Mouse (Mus musculus) urinary bladder, postnatal 0 days (tissue): ENCODE data around the gene Rnf212. TPM values are rescaled to one million over a fixed set of nuclear protein-coding genes. Genes with fewer than 3 reads are reported as not detected.

Experiments
- polyA plus RNA-seq: library from polyadenylated mRNA; unstranded; fragments of >200 nt; fragmentation: Nextera tagmentation; extraction: Ambion mirVana; gene quantifications from 2 replicates; pipeline ENCODE4 v1.2.1, GENCODE M21; 2015

Gene Rnf212
- 17.9 and 19.0 TPM in 2 replicates for polyA plus RNA-seq

DNA sequence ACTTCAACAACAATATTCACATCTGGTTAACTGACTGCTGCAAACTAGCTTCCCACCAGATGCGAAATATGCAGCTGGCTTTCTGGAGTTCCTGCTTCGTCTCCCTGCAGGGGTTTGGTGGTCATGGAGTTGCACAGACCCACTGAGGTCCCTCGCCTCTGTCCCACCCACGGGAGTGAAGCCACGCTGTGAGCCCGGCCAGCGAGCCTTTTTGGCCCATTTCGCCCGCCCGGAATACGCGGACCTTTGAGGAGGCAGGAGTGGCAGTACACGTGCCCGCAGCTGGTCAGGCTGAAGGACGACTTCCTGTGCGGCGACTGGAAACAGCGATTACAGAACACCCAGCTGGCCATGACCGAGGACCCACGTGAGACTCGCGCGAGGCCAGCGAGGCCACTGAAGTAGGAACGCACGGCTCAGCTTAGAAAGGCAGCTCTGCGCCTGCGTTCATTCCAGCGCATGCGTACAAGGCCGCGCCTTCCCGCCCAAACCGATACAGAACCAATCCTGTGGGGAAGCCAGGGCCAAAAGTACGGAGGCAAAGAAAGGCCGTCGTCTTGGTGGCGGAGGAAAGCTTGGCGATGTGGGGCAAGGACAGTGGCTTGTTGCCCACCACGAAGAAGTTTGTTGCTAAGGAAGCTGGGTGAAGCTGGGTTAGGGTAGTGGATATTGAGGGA, at the start of gene Rnf212:
TSS of gene Rnf212 (minus strand) at position 353 of the 677 bp plus-strand sequence.

GRCm38 (mm10) chr5:108808750-108809149, 34.0 kb upstream of the Rnf212 start, which contains the start of gene Vmn2r8:
Gene Vmn2r8 (minus strand): TSS chr5:108808850.

DNA sequence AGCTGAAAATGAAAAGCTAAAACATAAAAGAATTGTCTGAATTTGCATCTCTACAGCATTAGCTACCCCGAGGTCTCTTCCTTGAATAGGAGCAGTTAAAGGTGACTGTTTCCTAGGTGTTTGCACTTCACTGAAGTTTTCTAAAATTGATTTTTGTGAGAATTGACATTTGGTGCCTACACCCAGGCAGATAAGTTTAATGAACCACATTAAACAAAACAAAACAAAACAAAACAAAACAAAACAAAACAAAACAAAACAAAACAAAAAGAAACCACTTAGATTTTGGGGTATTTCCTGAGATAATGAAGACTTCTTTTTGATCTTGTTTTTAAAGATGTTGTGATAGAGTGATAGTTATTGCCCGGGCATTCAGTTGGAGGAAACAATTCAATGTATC, 20.5 kb upstream of the Rnf212 start, which contains the start of gene Tmed11:
TSS of gene Tmed11 (minus strand) at position 101 of the 400 bp plus-strand sequence.

GRCm38 (mm10) chr5:108692271-108692670, 82.5 kb downstream of the Rnf212 start, which contains the start of gene Fgfrl1:
Gene Fgfrl1 (plus strand): TSS chr5:108692382.

Other genes with a start within 250 kb of the Rnf212 start
- gene Cplx1, start 225.0 kb downstream of the Rnf212 start, polyA plus RNA-seq, result 0.34 and 0.49 TPM in 2 replicates
- gene Gak, start 145.2 kb downstream of the Rnf212 start, polyA plus RNA-seq, result 32.7 and 34.8 TPM in 2 replicates
- 25.8 and 27.1 TPM in 2 replicates for gene Tmem175, start 145.2 kb downstream of the Rnf212 start, polyA plus RNA-seq
- 9.7 and 11.2 TPM in 2 replicates for gene Idua, start 114.7 kb downstream of the Rnf212 start, polyA plus RNA-seq
- 4.4 and 4.5 TPM in 2 replicates for gene Dgkq, start 105.3 kb downstream of the Rnf212 start, polyA plus RNA-seq
- gene Slc26a1, start 99.4 kb downstream of the Rnf212 start, polyA plus RNA-seq, result 0.18 and 0.19 TPM in 2 replicates
- 31.3 and 32.3 TPM in 2 replicates for gene Fgfrl1, start 82.6 kb downstream of the Rnf212 start, polyA plus RNA-seq
- not detected in 2 replicates for gene Tmed11, start 20.4 kb upstream of the Rnf212 start, polyA plus RNA-seq
- not detected in 2 replicates for gene Vmn2r8, start 33.9 kb upstream of the Rnf212 start, polyA plus RNA-seq
- gene Vmn2r9, start 77.6 kb upstream of the Rnf212 start, polyA plus RNA-seq, result not detected in 2 replicates
- not detected in 2 replicates for gene Vmn2r10, start 231.5 kb upstream of the Rnf212 start, polyA plus RNA-seq